ENCODE assay signal across 10 mouse cellular contexts in genomic region chrX:138170146-138170545, GRCm38 (mm10). TPM values are rescaled to one million over a fixed set of nuclear protein-coding genes. Genes with fewer than 3 reads are reported as not detected.
DNase-seq lines count a peak whose midpoint lies in the region; ATAC-seq lines count a peak whose summit lies in the region.
"Had no signal": no experiment of that assay in that cellular context is flagged by ENCODE, and none has a peak within 500 bp of the region (broad histone marks: within the 10 kb centered on the region; RNA-seq: fewer than 3 reads in every experiment).

No protein-coding gene starts in this region.

- H3K4me2 ChIP-seq in intestine, embryonic 14.5 days (ENCODE audit: low read length): no peak overlapping the region
- no peak overlapping the region for H3K4me2 ChIP-seq in intestine, embryonic 16.5 days (ENCODE audit: low read depth, low read length)
- no peak overlapping the region for H3K4me2 ChIP-seq in midbrain, embryonic 11.5 days
- H3K4me2 ChIP-seq in midbrain, embryonic 16.5 days (ENCODE audit: low read length): no peak overlapping the region

- no peak for ATAC-seq in intestine, embryonic 14.5 days (replicated peaks; ENCODE audit: low FRiP score, low TSS enrichment, low read depth)
- ATAC-seq in intestine, embryonic 16.5 days: no peak
- no peak for ATAC-seq in midbrain, embryonic 11.5 days (ENCODE audit: low FRiP score)
- ATAC-seq in midbrain, embryonic 16.5 days: no peak

- no peak overlapping the region for H3K4me3 ChIP-seq in intestine, embryonic 14.5 days (ENCODE audit: low read depth, low read length)
- H3K4me3 ChIP-seq in intestine, embryonic 16.5 days (ENCODE audit: low read length): no peak overlapping the region
- no peak overlapping the region for H3K4me3 ChIP-seq in midbrain, embryonic 11.5 days (ENCODE audit: low read depth, low read length)
- no peak overlapping the region for H3K4me3 ChIP-seq in midbrain, embryonic 16.5 days (ENCODE audit: low read depth, low read length)

- H3K27ac ChIP-seq in intestine, embryonic 14.5 days (ENCODE audit: low read depth): no peak overlapping the region
- no peak overlapping the region for H3K27ac ChIP-seq in intestine, embryonic 16.5 days (ENCODE audit: low read length)
- no peak overlapping the region for H3K27ac ChIP-seq in midbrain, embryonic 11.5 days (ENCODE audit: low read depth, low read length)
- no peak overlapping the region for H3K27ac ChIP-seq in midbrain, embryonic 16.5 days (ENCODE audit: low read length)

- WGBS in intestine, embryonic 14.5 days: 18% methylated on average over 3 of the region's 3 CpGs
- WGBS in intestine, embryonic 16.5 days: 6% methylated on average over 3 of the region's 3 CpGs
- 17% methylated on average over 3 of the region's 3 CpGs for WGBS in midbrain, embryonic 11.5 days
- 10% methylated on average over 3 of the region's 3 CpGs for WGBS in midbrain, embryonic 16.5 days

- no peaks in the 10 kb centered on the region for H3K9me3 ChIP-seq in intestine, embryonic 14.5 days (ENCODE audit: control insufficient read depth, low read length)
- H3K9me3 ChIP-seq in intestine, embryonic 16.5 days (ENCODE audit: control insufficient read depth, low read length): no peaks in the 10 kb centered on the region
- no peaks in the 10 kb centered on the region for H3K9me3 ChIP-seq in midbrain, embryonic 11.5 days (ENCODE audit: control insufficient read depth, low read length)
- no peaks in the 10 kb centered on the region for H3K9me3 ChIP-seq in midbrain, embryonic 16.5 days (replicated peaks; ENCODE audit: control insufficient read depth, low read length, poor library complexity, severe bottlenecking)

- H3K4me1 ChIP-seq in intestine, embryonic 14.5 days (replicated peaks; ENCODE audit: control insufficient read depth, insufficient read depth, low read length): no peaks in the 10 kb centered on the region
- H3K4me1 ChIP-seq in intestine, embryonic 16.5 days (ENCODE audit: control insufficient read depth, insufficient read depth, low read length): no peaks in the 10 kb centered on the region
- no peaks in the 10 kb centered on the region for H3K4me1 ChIP-seq in midbrain, embryonic 11.5 days (ENCODE audit: control insufficient read depth, insufficient read depth, low read length)
- no peaks in the 10 kb centered on the region for H3K4me1 ChIP-seq in midbrain, embryonic 16.5 days (ENCODE audit: control insufficient read depth, insufficient read depth, low read length)

- DNase-seq in intestine, embryonic 14.5 days (ENCODE audit: low spot score): peak; percentile 48
- DNase-seq in midbrain, embryonic 11.5 days (ENCODE audit: low spot score, missing footprints): peak; percentile 84
- peak; percentile 67 for DNase-seq in embryo, embryonic 10.5 days (ENCODE audit: low spot score)
- DNase-seq in splenic B cell, adult 2 months (ENCODE audit: low read depth, low spot score): peak; percentile 0
- no peak for DNase-seq in urinary bladder, postnatal 4 days (ENCODE audit: low spot score in 2 of 2)
- DNase-seq in cerebellum, adult 11-12 months: no peak

- no peaks in the 10 kb centered on the region for H3K27me3 ChIP-seq in intestine, embryonic 14.5 days (replicated peaks; ENCODE audit: control insufficient read depth, insufficient read depth, low read length)
- H3K27me3 ChIP-seq in intestine, embryonic 16.5 days (replicated peaks; ENCODE audit: control insufficient read depth, insufficient read depth, low read length): no peaks in the 10 kb centered on the region
- no peaks in the 10 kb centered on the region for H3K27me3 ChIP-seq in midbrain, embryonic 11.5 days (ENCODE audit: control insufficient read depth, insufficient read depth, low read length)
- H3K27me3 ChIP-seq in midbrain, embryonic 16.5 days (ENCODE audit: control insufficient read depth, insufficient read depth, low read depth, low read length): no peaks in the 10 kb centered on the region
- no peaks in the 10 kb centered on the region for H3K27me3 ChIP-seq in splenic B cell, adult 2 months (ENCODE audit: control insufficient read depth, insufficient read depth, low read length, poor library complexity, severe bottlenecking)

- H3K36me3 ChIP-seq in intestine, embryonic 14.5 days (ENCODE audit: control insufficient read depth, insufficient read depth, low read length): no peaks in the 10 kb centered on the region
- H3K36me3 ChIP-seq in intestine, embryonic 16.5 days (ENCODE audit: control insufficient read depth, insufficient read depth, low read length): no peaks in the 10 kb centered on the region
- H3K36me3 ChIP-seq in midbrain, embryonic 11.5 days (ENCODE audit: control insufficient read depth, insufficient read depth, low read length): no peaks in the 10 kb centered on the region
- H3K36me3 ChIP-seq in midbrain, embryonic 16.5 days (ENCODE audit: control insufficient read depth, insufficient read depth, low read length): no peaks in the 10 kb centered on the region
- no peaks in the 10 kb centered on the region for H3K36me3 ChIP-seq in splenic B cell, adult 2 months (ENCODE audit: control insufficient read depth, insufficient read depth, low read length, poor library complexity, severe bottlenecking)

- H3K9ac ChIP-seq in intestine, embryonic 14.5 days (ENCODE audit: low read length): no peak overlapping the region
- no peak overlapping the region for H3K9ac ChIP-seq in intestine, embryonic 16.5 days (ENCODE audit: low read depth, low read length)
- no peak overlapping the region for H3K9ac ChIP-seq in midbrain, embryonic 11.5 days (ENCODE audit: low read length)
- no peak overlapping the region for H3K9ac ChIP-seq in midbrain, embryonic 16.5 days (ENCODE audit: low read depth, low read length)

RNA-seq across cellular contexts. Expression of gene Tex13a, which starts 39.2 kb away (rescaled TPM):
- polyA plus RNA-seq in intestine, embryonic 14.5 days (2014; fragmentation: Nextera tagmentation; extraction: Ambion mirVana): not detected in 2 replicates
- polyA plus RNA-seq in intestine, embryonic 16.5 days (2015; fragmentation: Nextera tagmentation; extraction: Ambion mirVana): not detected in 2 replicates
- not detected in 2 replicates for polyA plus RNA-seq in midbrain, embryonic 11.5 days (2014; fragmentation: Nextera tagmentation; extraction: Ambion mirVana)
- not detected in 2 replicates for polyA plus RNA-seq in midbrain, embryonic 16.5 days (2015; fragmentation: Nextera tagmentation; extraction: Ambion mirVana)
- polyA plus RNA-seq: frontal cortex, adult 2 months; neural tube, embryonic 14.5 days had no signal

Comparison
In these comparisons a context has a peak if more than half of its experiments do, and no peak if none do; other contexts are left out.
1. DNase-seq: peak in intestine, embryonic 14.5 days (single experiment), midbrain, embryonic 11.5 days (single experiment), embryo, embryonic 10.5 days (single experiment) and splenic B cell, adult 2 months (single experiment); none in urinary bladder, postnatal 4 days (0 of 2) and cerebellum, adult 11-12 months (single experiment).